Mouse (Mus musculus) heart, postnatal 36 days (tissue): ENCODE measurements around the gene Ndufa9. TPM values are rescaled to one million over a fixed set of nuclear protein-coding genes. Genes with fewer than 3 reads are reported as not detected.

Experiments
- DNase-seq, 2 experiments: peaks; one replicate each; pipeline ENCODE4 v3.0.0; 2021 to 2022
- intact Hi-C: fragments of 180-260 bp; cut with DNase I; formaldehyde crosslinking; loops from one replicate; pipeline ENCODE4 v1.15.1; 2025
- total RNA-seq, 2 experiments: library from RNA; stranded (reverse); gene quantifications; 2 replicates each; pipeline ENCODE4 v1.2.3; 2021

Gene Ndufa9
- total RNA-seq, result 100 to 1,000 TPM; 749 to 793 TPM

DNA sequence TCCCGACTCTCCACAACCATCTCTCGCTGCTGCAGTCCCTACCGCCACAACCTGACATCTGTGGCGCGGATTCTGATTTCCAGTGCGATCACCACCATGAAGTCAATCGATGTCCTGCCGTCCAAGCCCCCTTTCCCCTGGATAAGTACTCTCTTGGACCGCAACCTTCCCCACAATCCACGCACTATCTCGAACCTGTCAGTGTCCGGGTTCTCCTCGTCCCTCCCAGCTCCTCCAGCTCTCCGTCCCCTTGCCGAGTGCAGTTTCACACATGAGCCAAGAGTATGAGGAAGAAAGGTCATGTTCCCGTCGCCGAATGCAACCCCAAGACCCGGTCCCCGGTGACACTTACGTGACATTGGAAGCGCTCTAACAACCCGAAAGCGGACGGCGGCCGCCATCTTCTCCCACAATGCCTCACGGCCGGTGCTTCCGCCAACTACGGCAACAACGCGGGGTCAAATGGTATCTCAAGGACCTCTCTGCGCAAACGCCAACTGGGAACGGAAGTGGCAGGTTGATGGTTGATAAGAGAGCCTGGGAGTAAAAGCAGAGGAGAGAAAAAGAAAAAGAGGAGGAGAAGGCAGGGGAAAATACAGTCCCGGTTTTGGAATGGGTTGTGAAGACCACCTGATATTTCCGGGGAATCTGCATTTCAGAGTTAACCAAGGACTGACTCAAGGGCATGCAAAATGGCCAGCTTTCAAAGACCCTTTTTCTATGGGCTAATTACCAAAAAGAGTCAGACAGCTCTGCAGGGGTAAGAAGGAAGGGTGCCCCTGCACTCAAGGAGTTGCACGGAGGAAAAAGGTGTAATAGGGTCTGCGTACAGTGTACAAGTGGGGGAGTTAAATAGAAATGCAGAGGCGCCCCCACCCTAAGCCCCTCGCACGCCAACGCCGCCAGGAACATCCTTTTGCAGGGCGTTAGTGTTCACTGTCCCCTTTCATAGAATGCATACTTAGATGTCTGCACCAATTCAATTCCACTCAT lies at the start of gene Ndufa9:
TSS of gene Ndufa9 (minus strand) at position 425 of the 993 bp plus-strand sequence.
- peak; percentile 96 to 97 for DNase-seq
- intact Hi-C loops, result loop anchor here (2.0 to 10.0 kb wide), 2 partner anchors 90 to 256 kb away; partner anchors contain the start of genes D6Wsu163e, Rad51ap1 and Tigar

DNA sequence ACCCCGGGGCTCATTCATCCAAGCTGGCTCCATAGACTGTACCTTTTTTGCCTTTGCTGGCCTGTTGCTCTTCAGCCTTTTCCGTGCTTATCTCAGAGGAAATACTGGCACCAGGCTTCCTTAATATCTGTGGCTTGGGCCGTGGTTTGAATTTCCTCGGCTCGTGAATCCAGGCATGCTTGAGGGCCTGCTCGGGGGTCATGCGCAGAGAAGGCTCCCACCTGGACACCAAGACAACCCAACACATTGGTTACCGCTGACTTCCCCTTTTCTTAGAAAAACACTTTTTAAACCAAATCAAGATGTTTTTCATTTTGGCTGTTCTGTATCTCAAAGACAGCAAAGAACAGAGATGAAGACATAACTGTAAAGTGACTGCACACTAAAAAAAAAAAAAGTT lies 28.2 kb upstream of the Ndufa9 start:
- intact Hi-C loops, result no loop called here
- no peak for DNase-seq

DNA sequence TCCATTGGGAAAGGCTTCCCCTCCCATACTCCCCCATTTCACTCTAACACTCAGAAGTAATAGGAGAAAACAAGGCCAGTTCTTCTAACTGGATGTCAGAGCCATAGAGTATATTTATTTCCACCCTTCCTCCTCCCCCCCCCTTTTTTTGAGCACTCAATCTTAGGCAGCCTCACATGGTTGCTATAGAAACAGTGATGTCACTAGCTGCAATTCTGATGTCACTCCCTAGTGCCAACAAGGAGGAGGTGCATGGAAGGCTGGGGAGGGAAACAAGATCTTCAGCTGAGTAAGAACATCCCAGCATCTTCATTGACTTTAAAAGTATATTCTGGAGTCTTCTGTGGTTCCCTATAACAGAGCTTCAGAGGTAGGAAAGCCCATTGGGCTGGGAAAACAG lies 3.9 kb upstream of the Ndufa9 start, which contains the start of gene Akap3:
TSS of gene Akap3 (plus strand) at position 218 of the 400 bp plus-strand sequence.
- intact Hi-C loops, result no loop called here
- no peak for DNase-seq

DNA sequence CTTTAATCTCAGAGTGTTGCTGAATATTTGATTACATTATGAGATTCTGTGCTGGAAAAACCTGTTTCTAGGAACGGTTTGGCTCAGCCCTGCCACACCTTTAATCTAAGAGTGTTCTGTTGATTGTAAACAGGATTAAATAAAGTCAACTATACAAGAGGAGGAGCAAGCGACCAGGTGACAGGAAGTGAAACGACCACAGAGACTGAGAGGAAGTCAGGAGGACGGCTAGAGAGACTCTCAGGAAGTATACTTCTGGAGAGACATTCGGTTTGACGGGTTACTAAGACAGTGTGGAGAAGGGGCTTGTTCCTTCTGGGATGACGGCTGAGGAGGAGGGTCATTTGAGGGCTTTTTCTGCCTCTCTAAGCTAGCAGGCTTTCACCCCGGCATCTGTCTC lies 12.3 kb downstream of the Ndufa9 start:
- no peak for DNase-seq
- intact Hi-C loops, result no loop called here

DNA sequence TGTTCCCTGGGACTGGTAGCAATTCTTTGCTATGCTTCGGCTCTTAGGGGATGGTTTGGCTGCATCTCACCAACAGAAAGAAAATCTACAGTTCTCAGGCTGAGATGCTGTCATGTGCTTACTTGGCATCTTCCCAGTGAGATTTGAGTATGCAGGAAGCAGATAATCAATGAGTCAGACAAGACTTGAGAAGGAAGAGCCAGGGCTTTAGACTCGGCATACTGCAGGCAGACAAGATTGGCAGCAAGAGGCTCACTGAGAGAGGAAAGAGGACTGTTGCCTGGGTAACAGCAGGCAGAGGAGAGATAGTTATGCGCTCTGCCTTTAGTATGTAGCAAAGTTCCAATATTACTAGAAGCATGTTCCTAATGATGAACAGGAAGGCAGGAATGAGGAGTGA lies 25.8 kb downstream of the Ndufa9 start:
- intact Hi-C loops, result no loop called here
- DNase-seq, result no peak

DNA sequence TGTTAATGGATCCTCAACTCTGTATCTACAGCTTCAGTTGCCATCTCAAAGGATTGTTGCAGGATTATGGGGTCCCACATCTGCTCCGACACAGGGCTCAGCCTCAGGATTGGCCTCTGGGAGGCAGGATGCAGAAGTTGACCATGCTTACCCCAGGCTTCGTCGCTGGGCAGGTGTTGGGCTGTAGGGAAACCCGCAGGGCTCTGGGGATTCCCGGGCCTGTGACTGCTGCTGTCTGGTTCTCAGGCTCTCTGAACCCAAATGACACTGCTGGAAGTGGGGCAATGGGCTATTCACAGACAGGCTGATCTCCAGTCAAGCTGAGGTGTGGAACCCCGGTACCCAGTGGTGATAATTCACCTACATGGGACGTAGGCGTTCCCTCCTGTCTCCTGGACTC lies 32.6 kb downstream of the Ndufa9 start:
- no peak for DNase-seq
- intact Hi-C loops, result no loop called here

DNA sequence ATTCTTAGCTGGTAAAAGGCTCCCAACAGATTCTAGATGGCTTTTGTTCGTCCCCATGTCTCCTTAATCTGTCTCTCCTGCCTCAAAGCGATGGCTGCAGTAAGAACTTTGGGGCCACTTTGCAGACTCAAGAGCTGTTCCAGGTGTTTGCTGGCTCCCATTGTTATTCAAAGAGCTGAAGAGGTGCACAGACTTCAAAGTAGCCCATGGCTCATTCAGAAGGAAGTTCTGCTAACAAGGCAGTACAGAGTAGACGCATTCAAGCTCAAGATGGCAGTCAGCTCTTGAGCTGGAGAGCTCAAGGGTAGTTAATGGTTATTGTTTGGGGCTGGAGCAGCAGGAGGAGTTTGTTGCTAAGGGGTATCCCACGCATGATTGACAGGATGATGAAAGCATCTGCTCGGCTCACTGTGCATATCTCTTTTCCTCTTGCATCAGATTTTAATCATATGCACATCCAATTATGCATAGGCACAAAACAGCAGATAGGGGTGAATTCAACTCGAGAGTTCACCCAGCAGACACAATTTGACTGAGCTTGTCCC lies 33.7 kb downstream of the Ndufa9 start:
- intact Hi-C loops, result no loop called here
- DNase-seq, result no peak

DNA sequence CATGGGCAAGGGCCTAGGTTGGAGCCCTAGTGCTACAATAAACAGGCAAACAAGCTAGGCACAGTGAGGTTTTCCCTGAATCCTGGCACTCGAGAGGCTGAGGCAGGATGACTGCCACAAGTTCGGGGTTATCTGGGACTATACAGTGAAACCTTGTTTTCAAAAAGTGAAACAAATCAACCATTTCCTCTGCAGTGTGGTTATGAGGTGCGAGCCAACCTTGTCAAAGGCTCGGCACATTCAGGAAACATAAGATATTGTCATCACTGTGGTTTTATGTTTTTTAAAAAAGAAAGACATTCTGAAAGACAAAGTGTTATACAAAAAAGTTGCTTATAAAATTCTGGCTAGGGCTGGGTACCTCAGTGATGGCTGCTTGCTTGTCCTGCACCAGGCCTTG lies 37.5 kb downstream of the Ndufa9 start:
- DNase-seq, result no peak
- intact Hi-C loops, result no loop called here

DNA sequence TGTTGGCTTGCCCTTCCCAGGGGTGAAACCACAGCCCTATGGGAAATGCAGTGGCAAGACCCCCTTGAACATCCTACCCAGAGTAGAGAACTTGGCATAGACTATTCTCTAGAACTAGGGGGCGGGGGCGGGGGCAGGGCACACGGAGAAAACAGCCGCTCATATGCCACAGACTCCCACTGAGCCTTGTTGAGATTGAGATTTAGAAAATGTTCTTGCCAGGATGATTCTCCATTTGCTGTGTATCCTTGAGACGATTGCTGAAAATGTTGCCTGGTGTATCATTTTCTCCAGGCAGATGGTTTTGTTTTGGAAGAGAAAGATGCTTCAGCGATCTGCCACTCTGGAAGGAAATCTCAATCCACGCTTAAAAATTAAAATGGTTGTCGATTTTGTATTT lies 40.4 kb downstream of the Ndufa9 start:
- intact Hi-C loops, result no loop called here
- DNase-seq, result no peak

DNA sequence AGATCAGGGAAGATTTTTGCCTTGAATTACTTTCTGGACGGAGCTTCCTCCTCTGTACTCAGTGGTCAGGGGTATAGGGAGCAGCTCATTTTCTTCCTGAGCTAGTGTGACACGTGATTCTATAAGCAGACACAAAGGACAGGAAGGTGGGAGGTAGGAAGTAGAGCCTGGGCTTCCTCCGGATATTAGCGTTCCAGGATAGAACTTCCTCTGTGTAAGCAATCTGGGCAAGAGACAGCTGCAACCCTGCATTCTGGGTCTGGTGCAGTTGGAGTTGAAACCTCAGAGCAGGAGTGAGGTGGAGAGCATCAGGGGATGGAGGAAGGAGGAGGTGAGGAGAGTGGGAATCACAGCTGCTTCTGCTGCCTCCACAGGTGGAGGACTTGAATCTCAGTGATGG lies 40.8 kb downstream of the Ndufa9 start:
- DNase-seq, result no peak

DNA sequence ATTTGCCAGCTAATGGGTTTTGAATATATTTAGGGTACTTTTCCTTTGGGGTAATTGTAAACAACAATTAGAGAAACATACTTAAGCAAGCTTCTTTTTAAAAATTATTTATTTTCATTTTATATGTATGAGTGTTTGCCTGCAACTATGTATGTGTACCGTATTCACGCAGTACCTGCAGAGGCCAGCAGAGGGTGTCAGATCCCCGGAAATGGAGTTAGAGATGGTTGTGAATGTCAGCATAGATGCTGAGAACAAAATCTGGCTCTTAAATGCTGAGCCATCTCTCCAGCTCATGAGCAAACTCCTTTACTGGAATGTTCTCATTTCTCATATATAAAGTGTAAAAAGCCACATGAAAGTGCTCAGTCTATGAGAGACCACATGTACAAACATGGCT lies 42.2 kb downstream of the Ndufa9 start:
- intact Hi-C loops, result no loop called here

More for the DNA sequence above, 40.8 kb downstream of the Ndufa9 start:
- intact Hi-C loops, result no loop called here

DNA sequence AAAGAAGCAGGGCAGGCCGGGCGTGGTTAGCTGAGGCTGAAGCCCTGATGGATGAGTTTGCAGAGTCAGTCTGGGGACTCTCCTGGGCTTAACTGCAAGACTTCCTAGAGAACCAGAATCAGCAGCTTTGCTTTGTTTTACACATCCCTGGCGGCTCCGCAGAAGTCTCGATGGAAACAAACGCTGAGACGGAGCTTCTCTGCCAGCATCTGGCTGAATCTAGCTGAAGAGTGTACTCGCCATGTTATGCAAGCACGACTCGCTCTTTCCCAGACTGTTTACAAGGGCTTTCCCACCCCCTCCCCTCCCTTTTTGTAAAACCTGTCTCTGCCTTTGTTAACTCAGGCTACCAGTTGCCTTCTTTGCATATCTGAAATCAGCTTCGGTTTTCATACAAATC lies 46.0 kb downstream of the Ndufa9 start:
- no peak for DNase-seq
- intact Hi-C loops, result no loop called here

More for the DNA sequence above, 42.2 kb downstream of the Ndufa9 start:
- DNase-seq, result no peak

DNA sequence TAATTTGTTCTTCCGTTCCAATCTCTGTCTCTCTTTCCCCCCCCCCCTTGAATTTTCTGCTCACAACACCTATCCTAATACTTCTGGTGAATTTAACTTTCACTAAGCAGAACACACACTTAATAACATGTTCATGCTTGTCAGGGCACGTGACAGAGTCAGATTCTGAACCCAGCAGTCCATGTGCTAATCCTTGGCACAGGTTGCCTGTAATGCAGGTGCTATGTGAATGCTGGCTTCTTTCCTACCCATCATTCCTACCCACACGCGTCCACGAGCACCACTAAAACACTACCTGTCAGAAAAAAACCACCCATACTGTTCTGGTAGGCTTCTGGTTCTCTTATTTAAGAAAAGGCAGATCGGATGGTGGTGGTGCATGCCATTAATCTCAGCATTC lies 54.2 kb downstream of the Ndufa9 start:
- no peak for DNase-seq
- intact Hi-C loops, result loop anchor here (5.0 kb wide), 1 partner anchor 143 kb away; the partner anchor contains the start of genes D6Wsu163e and Rad51ap1

DNA sequence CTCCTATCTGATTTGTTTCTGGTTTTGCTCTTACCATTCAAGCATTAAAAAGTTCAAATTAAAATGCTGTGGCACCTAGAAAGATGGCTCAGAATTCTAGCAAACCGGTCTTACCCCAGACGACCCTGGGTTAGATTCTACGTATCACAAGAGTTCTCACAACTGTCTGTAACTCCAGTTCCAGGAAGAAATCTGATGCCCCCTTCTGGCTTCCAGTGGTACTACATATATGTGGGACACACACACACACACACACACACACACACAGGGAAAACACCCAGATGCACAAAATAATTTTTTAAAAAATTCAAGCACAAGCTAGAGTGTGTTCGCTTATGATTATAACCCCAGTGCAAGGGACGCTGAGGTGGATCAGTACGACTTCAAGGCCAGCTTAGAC lies 55.2 kb downstream of the Ndufa9 start:
- intact Hi-C loops, result loop anchor here (5.0 kb wide), 1 partner anchor 144 kb away; the partner anchor contains the start of genes D6Wsu163e and Rad51ap1
- no peak for DNase-seq

DNA sequence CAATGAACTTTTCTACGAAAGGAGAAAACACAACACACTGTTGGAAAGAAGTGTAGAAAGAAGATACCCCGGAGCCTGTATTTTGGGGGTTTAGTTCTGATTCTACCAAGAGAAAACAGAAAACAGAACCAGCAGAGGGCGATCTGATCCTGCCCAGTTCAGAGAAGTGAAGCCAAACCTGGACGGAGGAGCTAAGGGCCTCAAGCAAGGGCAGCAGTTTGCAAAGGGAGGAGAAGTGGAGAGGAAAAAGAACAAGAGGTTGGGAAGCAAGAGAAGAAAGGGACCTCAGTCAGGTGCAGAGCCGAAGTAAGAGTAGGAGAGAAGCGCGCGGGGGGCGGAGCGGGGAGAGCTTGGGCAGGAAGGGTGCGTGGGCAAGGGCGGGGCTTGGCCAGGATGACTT lies 57.0 kb downstream of the Ndufa9 start:
- DNase-seq, result peak in 1 of 2 experiments; percentile 12

DNA sequence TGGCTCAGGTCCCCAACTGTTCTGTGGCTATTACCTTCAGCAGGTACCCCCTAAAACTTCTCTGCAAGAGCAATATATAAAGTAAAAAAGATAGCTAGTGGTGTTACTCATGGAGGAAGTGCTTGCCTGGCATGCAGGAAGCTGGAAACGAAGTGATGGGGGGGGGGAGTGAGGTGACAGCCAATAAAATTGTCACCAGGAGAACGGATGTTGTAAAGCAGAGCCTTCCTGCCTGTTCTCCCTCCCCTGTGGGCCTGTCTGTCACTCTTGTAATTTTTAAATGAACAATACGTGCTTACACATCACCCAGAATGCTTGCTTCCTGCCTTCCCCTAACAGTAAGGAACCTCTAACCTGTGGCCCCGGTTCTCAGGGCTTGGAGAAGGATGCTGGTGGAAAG lies 57.4 kb downstream of the Ndufa9 start:
- intact Hi-C loops, result loop anchor here (5.0 kb wide), 1 partner anchor 146 kb away; the partner anchor contains the start of genes D6Wsu163e and Rad51ap1

More for the DNA sequence above, 57.0 kb downstream of the Ndufa9 start:
- intact Hi-C loops, result loop anchor here (5.0 kb wide), 1 partner anchor 145 kb away; the partner anchor contains the start of genes D6Wsu163e and Rad51ap1

DNA sequence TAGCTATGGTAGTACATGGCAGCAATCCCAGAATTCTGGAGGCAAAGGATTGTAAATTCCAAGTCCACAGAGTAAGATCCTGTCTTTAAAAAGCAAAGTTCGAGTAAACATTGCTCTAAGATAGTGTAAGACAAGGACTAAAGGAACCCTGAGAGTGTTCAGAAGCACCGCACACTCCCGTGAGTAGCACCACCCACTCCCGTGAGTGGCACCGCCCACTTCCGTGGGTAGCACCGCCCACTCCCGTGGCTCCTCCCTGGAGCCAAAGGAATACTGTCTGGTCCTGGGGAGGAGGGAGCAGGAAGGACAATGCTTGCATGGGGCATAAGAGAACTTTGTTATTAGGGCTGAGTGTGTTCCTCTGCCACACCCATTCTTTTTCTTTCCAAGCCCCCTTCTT lies 60.1 kb downstream of the Ndufa9 start:
- intact Hi-C loops, result no loop called here

More for the DNA sequence above, 57.4 kb downstream of the Ndufa9 start:
- DNase-seq, result no peak

DNA sequence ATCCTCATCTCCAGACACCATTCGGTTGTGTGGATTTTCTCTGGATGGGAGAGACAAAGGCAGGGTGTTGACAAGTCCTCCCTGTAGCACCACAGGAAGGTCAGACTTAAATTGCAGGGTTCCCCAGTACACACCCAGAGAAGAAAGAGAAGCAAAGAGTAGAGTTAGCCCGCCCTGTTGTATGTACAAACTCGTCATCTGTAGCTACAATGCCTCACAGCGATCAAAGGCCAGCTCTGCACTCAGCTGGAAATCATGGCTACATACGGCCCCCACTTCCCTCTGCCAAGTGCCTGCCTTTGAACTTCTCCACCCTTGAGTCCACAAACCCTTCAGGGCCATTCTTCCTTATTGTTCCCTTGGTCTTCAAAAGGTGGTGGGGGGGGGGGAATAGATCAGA lies 64.7 kb downstream of the Ndufa9 start:
- DNase-seq, result no peak
- intact Hi-C loops, result no loop called here

More for the DNA sequence above, 60.1 kb downstream of the Ndufa9 start:
- no peak for DNase-seq

DNA sequence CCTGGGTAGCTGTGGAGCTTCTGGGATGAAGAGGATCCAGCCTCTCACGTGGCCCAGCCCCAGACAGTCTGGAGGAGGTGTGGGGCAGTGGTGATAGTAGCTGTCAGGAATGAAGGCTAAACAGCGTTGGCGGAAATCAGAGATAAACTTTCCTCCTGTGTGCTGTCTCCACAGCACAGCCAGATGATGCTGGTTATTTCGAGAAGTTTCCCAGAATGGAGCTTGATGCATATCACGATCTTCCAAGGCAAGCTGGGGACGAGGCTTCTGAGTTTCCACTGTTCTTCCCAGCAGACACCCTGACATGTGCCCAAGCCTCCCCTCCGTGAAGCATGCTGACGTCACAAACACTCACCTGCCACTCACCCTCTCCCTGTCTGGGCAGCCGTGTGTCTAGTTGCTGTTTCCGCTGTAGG lies 65.3 kb downstream of the Ndufa9 start:
- no peak for DNase-seq
- intact Hi-C loops, result no loop called here

DNA sequence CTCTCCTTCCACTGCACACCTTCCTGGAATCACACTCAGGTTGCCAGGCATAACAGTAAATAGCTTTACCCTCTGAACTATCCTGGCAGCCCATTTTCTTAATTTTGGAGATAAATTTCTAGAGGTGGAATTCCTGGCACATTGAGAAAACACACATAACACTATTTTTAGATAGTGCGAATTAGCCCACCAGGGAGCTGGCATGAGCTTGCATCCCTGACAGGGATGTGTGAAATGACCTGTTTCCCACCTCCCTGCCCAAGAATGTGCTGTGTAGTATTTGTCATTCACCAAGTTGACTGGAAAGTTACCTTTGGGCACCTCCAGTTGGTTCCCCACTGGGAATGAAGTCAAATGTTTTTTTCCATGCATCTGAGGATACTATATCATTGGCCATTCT lies 65.9 kb downstream of the Ndufa9 start:
- intact Hi-C loops, result no loop called here
- DNase-seq, result no peak

DNA sequence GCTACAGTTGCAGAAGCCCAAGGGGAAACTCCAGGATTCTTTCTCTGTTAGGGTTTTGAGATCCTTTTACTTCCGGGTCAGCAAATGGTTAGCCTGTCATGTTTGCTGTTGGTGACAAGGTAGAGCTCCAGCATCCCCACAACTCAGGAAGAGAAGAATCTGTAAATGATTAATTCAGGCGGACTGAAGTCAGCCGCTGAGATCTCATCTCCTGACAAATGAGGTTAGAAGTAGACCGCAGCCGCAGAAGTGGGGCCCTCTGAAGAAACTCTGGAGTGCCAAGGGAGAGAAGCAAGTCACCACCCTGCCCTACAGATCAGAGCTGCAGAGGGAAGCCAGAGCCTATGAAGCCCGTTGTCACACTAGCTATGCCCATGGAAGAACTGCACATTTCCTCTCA lies 71.0 kb downstream of the Ndufa9 start:
- intact Hi-C loops, result no loop called here
- DNase-seq, result no peak
